Mouse (Mus musculus) midbrain, embryonic 16.5 days (tissue): ENCODE data around the gene Slc12a4. TPM values are rescaled to one million over a fixed set of nuclear protein-coding genes. Genes with fewer than 3 reads are reported as not detected.

Source experiments
- ATAC-seq: fragments of 200-750 bp; cut with Nextera tagmentation; 2 replicates; pipeline ENCODE4 v1.8.0; 2017; ENCODE audit warnings: moderate TSS enrichment
- H3K27ac ChIP-seq: fragments of 300-500 bp; sonication (generic); 2 replicates; pipeline ENCODE4 v1.5.1; 2014; ENCODE audit warnings: mild to moderate bottlenecking, low read length, mixed read lengths
- H3K27me3 ChIP-seq: fragments of 300-500 bp; sonication (generic); 2 replicates; pipeline ENCODE4 v1.6.1; 2014; ENCODE audit warnings: low read depth, low read length, mixed read lengths; ENCODE audit not compliant: control insufficient read depth, insufficient read depth
- H3K36me3 ChIP-seq: fragments of 300-500 bp; sonication (generic); 2 replicates; pipeline ENCODE4 v1.6.1; 2014; ENCODE audit warnings: mild to moderate bottlenecking, low read length, moderate library complexity, mixed read lengths; ENCODE audit not compliant: control insufficient read depth, insufficient read depth
- H3K4me1 ChIP-seq: fragments of 300-500 bp; sonication (generic); 2 replicates; pipeline ENCODE4 v1.6.1; 2014; ENCODE audit warnings: mild to moderate bottlenecking, low read length, mixed read lengths; ENCODE audit not compliant: control insufficient read depth, insufficient read depth
- H3K4me2 ChIP-seq: fragments of 300-500 bp; sonication (generic); 2 replicates; pipeline ENCODE4 v1.6.1; 2014; ENCODE audit warnings: mild to moderate bottlenecking, low read length, mixed read lengths
- H3K4me3 ChIP-seq: fragments of 300-500 bp; sonication (generic); 2 replicates; pipeline ENCODE4 v1.5.1; 2014; ENCODE audit warnings: low read depth, mild to moderate bottlenecking, low read length, moderate library complexity, mixed read lengths
- H3K9ac ChIP-seq: fragments of 300-500 bp; sonication (generic); 2 replicates; pipeline ENCODE4 v1.6.1; 2014; ENCODE audit warnings: low read depth, low read length, mixed read lengths
- H3K9me3 ChIP-seq: fragments of 300-500 bp; sonication (generic); replicated peaks from 2 replicates; pipeline ENCODE4 v1.6.1; 2014; ENCODE audit warnings: mild to moderate bottlenecking, low read length, mixed read lengths; ENCODE audit not compliant: control insufficient read depth, poor library complexity, severe bottlenecking
- WGBS: fragments of 180-500 bp; shearing (Covaris S2); extraction: QIAGEN DNeasy Blood & Tissue Kit; methylation state at CpG from one replicate; pipeline ENCODE4 v1.1.7; 2014; 5-methylcytosine and 5-hydroxymethylcytosine counted together
- polyA plus RNA-seq: library from polyadenylated mRNA; unstranded; fragments of >200 nt; fragmentation: Nextera tagmentation; extraction: Ambion mirVana; gene quantifications from 2 replicates; pipeline ENCODE4 v1.2.1, GENCODE M21; 2015

Slc12a4 gene
- polyA plus RNA-seq, 1 experiment from 2014 or later, result 10.6 TPM

- Histone ChIP-seq H3K27ac (no peak overlapping the region), H3K9ac (no peak overlapping the region), H3K4me2 (no peak overlapping the region), H3K4me1 (peaks cover 8% of the 10 kb centered on the region), H3K27me3 (no peaks in the 10 kb centered on the region), H3K9me3 (no peaks in the 10 kb centered on the region), H3K4me3 (no peak overlapping the region), H3K36me3 (no peaks in the 10 kb centered on the region; the same call in 1 of the 2 replicates)
- WGBS, result 88% methylated on average over 11 of the region's 11 CpGs
- no peak for ATAC-seq
These were observed 33.4 kb downstream of the Slc12a4 start for GRCm38 (mm10) chr8:105932525-105932924.

GRCm38 (mm10) chr8:105931271-105931670 is 34.6 kb downstream of the Slc12a4 start:
- ATAC-seq, result peak; percentile 13
- no peaks in the 10 kb centered on the region; the same call in 1 of the 2 replicates for H3K36me3 ChIP-seq
- H3K27me3 ChIP-seq, result no peaks in the 10 kb centered on the region
- H3K9ac ChIP-seq, result no peak overlapping the region
- WGBS, result 99% methylated on average over 3 of the region's 3 CpGs
- no peak overlapping the region for H3K4me3 ChIP-seq
- peaks cover 7% of the 10 kb centered on the region for H3K4me1 ChIP-seq
- no peak overlapping the region for H3K4me2 ChIP-seq
- no peaks in the 10 kb centered on the region for H3K9me3 ChIP-seq
- H3K27ac ChIP-seq, result no peak overlapping the region

GRCm38 (mm10) chr8:105930602-105931001 is 35.3 kb downstream of the Slc12a4 start:
- WGBS, result 15% methylated on average over 8 of the region's 8 CpGs
- peak; percentile 59 for ATAC-seq
- peak overlapping the region; percentile 15; the same call in 1 of the 2 replicates for H3K9ac ChIP-seq

GRCm38 (mm10) chr8:105925123-105925522 is 40.8 kb downstream of the Slc12a4 start:
- Histone ChIP-seq H3K9ac (no peak overlapping the region), H3K4me3 (no peak overlapping the region), H3K4me2 (no peak overlapping the region), H3K27me3 (no peaks in the 10 kb centered on the region), H3K36me3 (no peaks in the 10 kb centered on the region; the same call in 1 of the 2 replicates), H3K9me3 (no peaks in the 10 kb centered on the region), H3K27ac (no peak overlapping the region), H3K4me1 (no peaks in the 10 kb centered on the region)
- ATAC-seq, result no peak
- 69% methylated on average over 3 of the region's 3 CpGs for WGBS

More at GRCm38 (mm10) chr8:105930602-105931001, 35.3 kb downstream of the Slc12a4 start:
- H3K4me3 ChIP-seq, result no peak overlapping the region
- no peaks in the 10 kb centered on the region for H3K27me3 ChIP-seq
- H3K4me1 ChIP-seq, result peaks cover under 1% of the 10 kb centered on the region; the same call in 1 of the 2 replicates
- H3K27ac ChIP-seq, result peak overlapping the region; percentile 39
- H3K4me2 ChIP-seq, result no peak overlapping the region
- no peaks in the 10 kb centered on the region; the same call in 1 of the 2 replicates for H3K36me3 ChIP-seq
- no peaks in the 10 kb centered on the region for H3K9me3 ChIP-seq

GRCm38 (mm10) chr8:105919390-105919789 is 46.5 kb downstream of the Slc12a4 start:
- Histone ChIP-seq H3K9ac (no peak overlapping the region), H3K4me2 (no peak overlapping the region), H3K9me3 (no peaks in the 10 kb centered on the region), H3K4me3 (no peak overlapping the region), H3K27ac (no peak overlapping the region), H3K4me1 (no peaks in the 10 kb centered on the region), H3K36me3 (no peaks in the 10 kb centered on the region; the same call in 1 of the 2 replicates), H3K27me3 (no peaks in the 10 kb centered on the region)
- 95% methylated on average over 3 of the region's 3 CpGs for WGBS
- ATAC-seq, result no peak

GRCm38 (mm10) chr8:105900941-105901616 is 64.8 kb downstream of the Slc12a4 start:
- Histone ChIP-seq H3K4me3 (peak overlapping the region; percentile 80), H3K4me1 (peaks cover 10% of the 10 kb centered on the region), H3K9me3 (no peaks in the 10 kb centered on the region), H3K9ac (peak overlapping the region; percentile 94), H3K27me3 (no peaks in the 10 kb centered on the region), H3K4me2 (peak overlapping the region; percentile 86), H3K36me3 (no peaks in the 10 kb centered on the region), H3K27ac (peak overlapping the region; percentile 86)
- ATAC-seq, result peak; percentile 19
- 37% methylated on average over 16 of the region's 16 CpGs for WGBS

GRCm38 (mm10) chr8:105900180-105900940 is 65.5 kb downstream of the Slc12a4 start, which contains the start of gene Pskh1:
TSS of gene Pskh1 (plus strand) at chr8:105900441.
- Histone ChIP-seq H3K27ac (peak within 1 kb of the TSS; percentile 86), H3K9me3 (no peaks in the 10 kb centered on the region), H3K27me3 (no peaks in the 10 kb centered on the region), H3K4me2 (peak within 1 kb of the TSS; percentile 86), H3K4me3 (peak within 1 kb of the TSS; percentile 80), H3K9ac (peak within 1 kb of the TSS; percentile 94), H3K4me1 (peaks cover 10% of the 10 kb centered on the region), H3K36me3 (no peaks in the 10 kb centered on the region)
- under 1% methylated on average over 66 of the region's 68 CpGs for WGBS
- ATAC-seq, result peak; percentile 91

- H3K4me3 ChIP-seq, result no peak overlapping the region
- peaks cover under 1% of the 10 kb centered on the region; the same call in 1 of the 2 replicates for H3K36me3 ChIP-seq
- no peak for ATAC-seq
- no peak overlapping the region for H3K9ac ChIP-seq
- peaks cover 15% of the 10 kb centered on the region for H3K4me1 ChIP-seq
- no peaks in the 10 kb centered on the region for H3K9me3 ChIP-seq
- no peak overlapping the region for H3K27ac ChIP-seq
- H3K4me2 ChIP-seq, result no peak overlapping the region
- H3K27me3 ChIP-seq, result no peaks in the 10 kb centered on the region
- 80% methylated on average over 9 of the region's 9 CpGs for WGBS
These were observed 68.0 kb downstream of the Slc12a4 start for GRCm38 (mm10) chr8:105897801-105898480.
